Mouse (Mus musculus) E14TG2a.4 (cell line): ENCODE results near the gene Klk1b4.
"Not testable (repeated sequence)": the region's sequence is repeated elsewhere in the genome, so short reads cannot be mapped to it uniquely, and the experiment has no call there.

Experiments used
- CTCF ChIP-seq: conservative IDR thresholded peaks from 2 replicates; pipeline ENCODE4 v1.5.1; 2014; ENCODE audit warnings: low read length
- NANOG ChIP-seq: IDR thresholded peaks from 2 replicates; pipeline ENCODE4 v1.6.1; 2014; ENCODE audit warnings: borderline replicate concordance, low read length, mixed read lengths
- POU5F1 ChIP-seq: IDR thresholded peaks from 2 replicates; pipeline ENCODE4 v1.6.1; 2014; ENCODE audit warnings: low read length, borderline replicate concordance

DNA sequence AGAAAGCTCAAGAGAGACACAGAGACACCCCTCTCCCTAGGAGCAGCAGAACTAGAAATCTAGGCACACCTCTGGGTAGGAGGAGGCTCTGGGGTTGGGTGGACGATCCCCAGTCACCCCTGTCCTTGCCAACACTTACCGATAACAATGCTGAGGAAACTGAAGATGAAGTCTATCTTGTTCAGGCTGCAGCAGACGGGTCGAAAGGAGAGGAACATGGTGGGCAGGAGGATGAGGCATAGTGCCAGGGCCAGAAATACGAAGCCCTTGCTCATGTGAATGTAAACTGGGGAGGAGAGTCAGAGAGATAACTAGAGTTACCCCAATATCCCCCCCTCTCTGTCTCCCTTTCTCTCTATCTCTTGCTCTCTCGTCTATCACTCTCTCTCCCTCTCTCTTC is 15.1 kb downstream of the Klk1b4 start:
- not testable (repeated sequence) for TF ChIP-seq CTCF, NANOG, POU5F1
